ENCODE assay signal across 27 mouse cellular contexts in the genomic region with DNA sequence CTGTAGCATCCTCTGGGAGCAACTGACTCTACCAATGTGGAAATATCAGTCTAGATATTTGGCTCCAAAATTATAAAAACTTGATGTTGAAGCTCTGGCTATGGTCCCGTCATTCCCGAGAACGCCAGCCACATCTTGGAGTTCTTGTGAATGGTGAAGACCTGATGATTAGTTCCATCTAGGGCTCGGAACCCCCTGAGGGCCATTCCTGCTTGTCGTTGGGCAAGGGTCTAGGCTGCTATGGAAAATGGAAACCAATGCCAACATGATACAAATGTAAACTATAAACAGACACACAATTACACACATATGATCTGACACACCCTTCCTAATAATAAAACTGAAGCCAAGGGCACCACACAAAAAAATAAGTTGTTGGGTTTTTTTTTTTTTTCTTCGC.
"Had no signal": no experiment of that assay in that cellular context is flagged by ENCODE, and none has a peak within 500 bp of the region (broad histone marks: within the 10 kb centered on the region; RNA-seq: fewer than 3 reads in every experiment).

No protein-coding gene starts in this region.

- H3K27me3 ChIP-seq: heart, embryonic 13.5 days; heart, embryonic 15.5 days; hindbrain, embryonic 12.5 days; intestine, embryonic 15.5 days; limb, embryonic 13.5 days; liver, embryonic 13.5 days; liver, embryonic 15.5 days had no signal

- DNase-seq: gastrocnemius, adult 2 months; gastrocnemius, postnatal 10 days; gastrocnemius, postnatal 25 days; heart, adult 2 months; heart, postnatal 14 days; heart, postnatal 4 days; kidney, adult 18-20 months; kidney, adult 8-10 months; kidney, postnatal 10 days; kidney, postnatal 25 days; kidney, postnatal 4 days; liver; liver, embryonic 13.5 days had no signal

- ATAC-seq: hindbrain, embryonic 16.5 days; inflammation-experienced regulatory T-cells, adult 6 months; intestine, embryonic 15.5 days; intestine, postnatal 0 days had no signal

- H3K9ac ChIP-seq: heart, embryonic 13.5 days; heart, embryonic 15.5 days; hindbrain, embryonic 12.5 days; hindbrain, embryonic 14.5 days; intestine, embryonic 15.5 days; limb, embryonic 13.5 days; liver, embryonic 13.5 days; liver, embryonic 15.5 days had no signal

- H3K4me3 ChIP-seq: gastrocnemius, adult 2 months; heart, adult 2 months; heart, embryonic 13.5 days; heart, embryonic 15.5 days; hindbrain, embryonic 10.5 days; hindbrain, embryonic 12.5 days; intestine, embryonic 15.5 days; layer of hippocampus, adult 2 months; left cerebral cortex, adult 2 months; limb, embryonic 13.5 days; liver, embryonic 13.5 days; liver, embryonic 15.5 days had no signal

- H3K4me1 ChIP-seq: liver, embryonic 13.5 days; liver, embryonic 15.5 days had no signal

- H3K36me3 ChIP-seq: heart, embryonic 13.5 days; heart, embryonic 15.5 days; hindbrain, embryonic 10.5 days; hindbrain, embryonic 12.5 days; intestine, embryonic 15.5 days; limb, embryonic 13.5 days; liver, embryonic 13.5 days; liver, embryonic 15.5 days had no signal

- H3K9me3 ChIP-seq: heart, embryonic 13.5 days; heart, embryonic 15.5 days; hindbrain, embryonic 10.5 days; hindbrain, embryonic 12.5 days; intestine, embryonic 15.5 days; limb, embryonic 13.5 days; liver, embryonic 13.5 days; liver, embryonic 15.5 days had no signal

- H3K4me2 ChIP-seq: heart, embryonic 13.5 days; heart, embryonic 15.5 days; hindbrain, embryonic 12.5 days; hindbrain, embryonic 14.5 days; intestine, embryonic 15.5 days; limb, embryonic 13.5 days; liver, embryonic 11.5 days; liver, embryonic 13.5 days; liver, embryonic 15.5 days had no signal

- H3K27ac ChIP-seq: gastrocnemius, adult 2 months; heart, adult 2 months; heart, embryonic 13.5 days; heart, embryonic 15.5 days; hindbrain, embryonic 10.5 days; hindbrain, embryonic 12.5 days; hindbrain, embryonic 14.5 days; intestine, embryonic 15.5 days; layer of hippocampus, adult 2 months; left cerebral cortex, adult 2 months; limb, embryonic 13.5 days; liver, embryonic 13.5 days; liver, embryonic 15.5 days had no signal
